Mouse (Mus musculus) gastrocnemius, postnatal 4 days (tissue): ENCODE data around the gene Inpp5k. TPM values are rescaled to one million over a fixed set of nuclear protein-coding genes. Genes with fewer than 3 reads are reported as not detected.
"Not testable (repeated sequence)": the region's sequence is repeated elsewhere in the genome, so short reads cannot be mapped to it uniquely, and the experiment has no call there.

Source experiments
- DNase-seq, 2 experiments: peaks; one replicate each; pipeline ENCODE4 v3.0.0; 2021 to 2022; ENCODE audit warnings: low spot score in 2 of 2, mixed read lengths in 2 of 2
- total RNA-seq, 2 experiments: library from RNA; stranded (reverse); gene quantifications; 2 replicates each; pipeline ENCODE4 v1.2.3; 2021

Gene Inpp5k
- total RNA-seq, 2 experiments from 2014 or later, result 26.7 to 28.4 TPM

GRCm38 (mm10) chr11:75673411-75673810 is 42.6 kb downstream of the Inpp5k start:
- DNase-seq, result no peak

- DNase-seq, result no peak
These were observed 44.1 kb downstream of the Inpp5k start for GRCm38 (mm10) chr11:75674875-75675274.

- no peak for DNase-seq
These were observed 47.3 kb downstream of the Inpp5k start for GRCm38 (mm10) chr11:75677881-75678746.

GRCm38 (mm10) chr11:75678747-75679438 is 48.1 kb downstream of the Inpp5k start, which contains the start of gene Crk:
TSS of gene Crk (plus strand) at chr11:75679259.
- peak; percentile 96 to 99 for DNase-seq

GRCm38 (mm10) chr11:75679439-75680171 is 48.8 kb downstream of the Inpp5k start:
- peak; percentile 49 to 68 for DNase-seq

- no peak for DNase-seq
These were observed 53.7 kb downstream of the Inpp5k start for GRCm38 (mm10) chr11:75684462-75684861.

GRCm38 (mm10) chr11:75684956-75685355 is 54.2 kb downstream of the Inpp5k start:
- no peak for DNase-seq

- no peak for DNase-seq
These were observed 56.7 kb downstream of the Inpp5k start for GRCm38 (mm10) chr11:75687343-75687993.

- DNase-seq, result no peak
These were observed 57.3 kb downstream of the Inpp5k start for GRCm38 (mm10) chr11:75688132-75688531.

GRCm38 (mm10) chr11:75689977-75690376 is 59.2 kb downstream of the Inpp5k start:
- no peak for DNase-seq

GRCm38 (mm10) chr11:75691047-75691446 is 60.3 kb downstream of the Inpp5k start:
- DNase-seq, result no peak

- DNase-seq, result no peak
These were observed 62.8 kb downstream of the Inpp5k start for GRCm38 (mm10) chr11:75693570-75693969.

GRCm38 (mm10) chr11:75697464-75697863 is 66.7 kb downstream of the Inpp5k start:
- DNase-seq, result not testable (repeated sequence)

Other genes starting within 250 kb of the Inpp5k start
- gene Serpinf1, start 208.3 kb upstream of the Inpp5k start, total RNA-seq, result 100 to 1,000 TPM; 130 to 141 TPM
- 1 to 10 TPM in 1 of 2 experiments, under 1 TPM in 1; 0.32 to 2.7 TPM for gene Serpinf2, start 191.4 kb upstream of the Inpp5k start, total RNA-seq
- gene Wdr81, start 176.3 kb upstream of the Inpp5k start, total RNA-seq, result 10 to 100 TPM in 1 of 2 experiments, 1 to 10 TPM in 1; 9.3 to 10.4 TPM
- gene Tlcd2, start 169.3 kb upstream of the Inpp5k start, total RNA-seq, result 10 to 100 TPM in 1 of 2 experiments, 1 to 10 TPM in 1; 9.6 to 12.6 TPM
- 10 to 100 TPM; 97.2 TPM for gene Prpf8, start 144.2 kb upstream of the Inpp5k start, total RNA-seq
- gene Rilp, start 120.9 kb upstream of the Inpp5k start, total RNA-seq, result 10 to 100 TPM; 16.4 to 24.5 TPM
- 1 to 10 TPM; 7.5 to 9.0 TPM for gene Scarf1, start 117.4 kb upstream of the Inpp5k start, total RNA-seq
- gene Slc43a2, start 99.3 kb upstream of the Inpp5k start, total RNA-seq, result 10 to 100 TPM; 22.2 to 25.0 TPM
- 100 to 1,000 TPM; 106 to 117 TPM for gene Pitpna, start 42.9 kb upstream of the Inpp5k start, total RNA-seq
- 10 to 100 TPM; 87.9 to 88.1 TPM for gene Myo1c, start 19.5 kb downstream of the Inpp5k start, total RNA-seq
- gene Crk, start 48.3 kb downstream of the Inpp5k start, total RNA-seq, result 10 to 100 TPM; 67.5 to 76.6 TPM
- 100 to 1,000 TPM; 749 to 818 TPM for gene Ywhae, start 101.9 kb downstream of the Inpp5k start, total RNA-seq
- gene Doc2b, start 165.1 kb downstream of the Inpp5k start, total RNA-seq, result 1 to 10 TPM; 1.1 to 1.6 TPM